Mouse (Mus musculus): ENCODE measurements around the gene 2010111I01Rik.

- TF ChIP-seq ZC3H11A (IDR thresholded peaks at IDR 0.05; ENCODE audit: borderline replicate concordance, low read depth, low read length) (no peak), CHD2 (IDR thresholded peaks at IDR 0.05; ENCODE audit: low read depth, low read length) (no peak), MAFK (IDR thresholded peaks at IDR 0.05; ENCODE audit: insufficient read depth, low read depth, low read length) (no peak), ZNF384 (IDR thresholded peaks at IDR 0.05; ENCODE audit: low read depth, low read length) (no peak)
Measured at GRCm38 (mm10) chr13:62941341-62942005, 23.2 kb upstream of the 2010111I01Rik start.
